Mouse (Mus musculus): ENCODE results near the gene Cdh13. TPM values are rescaled to one million over a fixed set of nuclear protein-coding genes. Genes with fewer than 3 reads are reported as not detected.

Gene Cdh13
- polyA plus RNA-seq, 1 experiment from 2014 or later: 5.6 TPM

- H3K4me1 ChIP-seq (replicated peaks; ENCODE audit: control insufficient read depth, insufficient read depth, low read length): no peaks in the 10 kb centered on the region
- no peak for TF ChIP-seq CTCF (IDR thresholded peaks at IDR 0.05; ENCODE audit: low read depth)
- H3K4me3 ChIP-seq (ENCODE audit: low read depth, low read length): no peak overlapping the region
- H3K27ac ChIP-seq (ENCODE audit: low read depth, low read length): no peak overlapping the region
- H3K36me3 ChIP-seq (ENCODE audit: control insufficient read depth, insufficient read depth): no peaks in the 10 kb centered on the region
- no peaks in the 10 kb centered on the region for H3K27me3 ChIP-seq (replicated peaks; ENCODE audit: control insufficient read depth, insufficient read depth, low read length)
- ATAC-seq: no peak
- 75% methylated on average over 4 of the region's 4 CpGs for WGBS
- H3K4me2 ChIP-seq (replicated peaks; ENCODE audit: low read depth): no peak overlapping the region
- H3K9ac ChIP-seq (ENCODE audit: low read depth, low read length): no peak overlapping the region
- no peaks in the 10 kb centered on the region for H3K9me3 ChIP-seq (ENCODE audit: control insufficient read depth)
These were observed 543.2 kb downstream of the Cdh13 start for GRCm38 (mm10) chr8:118826761-118827160.

- no peak for TF ChIP-seq CTCF (IDR thresholded peaks at IDR 0.05; ENCODE audit: low read depth)
- Histone ChIP-seq H3K36me3 (ENCODE audit: control insufficient read depth, insufficient read depth) (no peaks in the 10 kb centered on the region), H3K9me3 (ENCODE audit: control insufficient read depth) (no peaks in the 10 kb centered on the region), H3K9ac (ENCODE audit: low read depth, low read length) (no peak overlapping the region), H3K27ac (ENCODE audit: low read depth, low read length) (no peak overlapping the region), H3K4me1 (replicated peaks; ENCODE audit: control insufficient read depth, insufficient read depth, low read length) (no peaks in the 10 kb centered on the region), H3K4me3 (ENCODE audit: low read depth, low read length) (no peak overlapping the region), H3K27me3 (replicated peaks; ENCODE audit: control insufficient read depth, insufficient read depth, low read length) (no peaks in the 10 kb centered on the region), H3K4me2 (replicated peaks; ENCODE audit: low read depth) (no peak overlapping the region)
- no peak for ATAC-seq
- 94% methylated on average over 6 of the region's 6 CpGs for WGBS
These were observed 544.2 kb downstream of the Cdh13 start for GRCm38 (mm10) chr8:118827726-118828125.

- 58% methylated on average over 5 of the region's 5 CpGs for WGBS
- Histone ChIP-seq H3K4me1 (replicated peaks; ENCODE audit: control insufficient read depth, insufficient read depth, low read length) (no peaks in the 10 kb centered on the region), H3K9me3 (ENCODE audit: control insufficient read depth) (no peaks in the 10 kb centered on the region), H3K4me2 (replicated peaks; ENCODE audit: low read depth) (no peak overlapping the region), H3K36me3 (ENCODE audit: control insufficient read depth, insufficient read depth) (no peaks in the 10 kb centered on the region), H3K4me3 (ENCODE audit: low read depth, low read length) (no peak overlapping the region), H3K27me3 (replicated peaks; ENCODE audit: control insufficient read depth, insufficient read depth, low read length) (no peaks in the 10 kb centered on the region), H3K9ac (ENCODE audit: low read depth, low read length) (no peak overlapping the region), H3K27ac (ENCODE audit: low read depth, low read length) (no peak overlapping the region)
- ATAC-seq: no peak
- TF ChIP-seq CTCF (IDR thresholded peaks at IDR 0.05; ENCODE audit: low read depth): no peak
These were observed 546.8 kb downstream of the Cdh13 start for GRCm38 (mm10) chr8:118830291-118830690.

GRCm38 (mm10) chr8:118831026-118831425 lies 547.5 kb downstream of the Cdh13 start:
- H3K9ac ChIP-seq (ENCODE audit: low read depth, low read length): no peak overlapping the region
- no peaks in the 10 kb centered on the region for H3K36me3 ChIP-seq (ENCODE audit: control insufficient read depth, insufficient read depth)
- no peak for TF ChIP-seq CTCF (IDR thresholded peaks at IDR 0.05; ENCODE audit: low read depth)
- H3K9me3 ChIP-seq (ENCODE audit: control insufficient read depth): no peaks in the 10 kb centered on the region
- no peak for ATAC-seq
- H3K4me2 ChIP-seq (replicated peaks; ENCODE audit: low read depth): no peak overlapping the region
- WGBS: 86% methylated on average over 10 of the region's 10 CpGs
- H3K27me3 ChIP-seq (replicated peaks; ENCODE audit: control insufficient read depth, insufficient read depth, low read length): no peaks in the 10 kb centered on the region
- no peak overlapping the region for H3K4me3 ChIP-seq (ENCODE audit: low read depth, low read length)
- no peaks in the 10 kb centered on the region for H3K4me1 ChIP-seq (replicated peaks; ENCODE audit: control insufficient read depth, insufficient read depth, low read length)
- H3K27ac ChIP-seq (ENCODE audit: low read depth, low read length): no peak overlapping the region

GRCm38 (mm10) chr8:118838801-118839200 lies 555.3 kb downstream of the Cdh13 start:
- Histone ChIP-seq H3K4me2 (replicated peaks; ENCODE audit: low read depth) (no peak overlapping the region), H3K4me1 (replicated peaks; ENCODE audit: control insufficient read depth, insufficient read depth, low read length) (no peaks in the 10 kb centered on the region), H3K4me3 (ENCODE audit: low read depth, low read length) (no peak overlapping the region), H3K27me3 (replicated peaks; ENCODE audit: control insufficient read depth, insufficient read depth, low read length) (no peaks in the 10 kb centered on the region), H3K36me3 (ENCODE audit: control insufficient read depth, insufficient read depth) (no peaks in the 10 kb centered on the region), H3K9me3 (ENCODE audit: control insufficient read depth) (no peaks in the 10 kb centered on the region), H3K27ac (ENCODE audit: low read depth, low read length) (no peak overlapping the region), H3K9ac (ENCODE audit: low read depth, low read length) (no peak overlapping the region)
- 71% methylated on average over 2 of the region's 2 CpGs for WGBS
- TF ChIP-seq CTCF (IDR thresholded peaks at IDR 0.05; ENCODE audit: low read depth): no peak
- no peak for ATAC-seq

GRCm38 (mm10) chr8:118845690-118846089 lies 562.2 kb downstream of the Cdh13 start:
- H3K36me3 ChIP-seq (ENCODE audit: control insufficient read depth, insufficient read depth): no peaks in the 10 kb centered on the region
- no peak overlapping the region for H3K27ac ChIP-seq (ENCODE audit: low read depth, low read length)
- no peaks in the 10 kb centered on the region for H3K9me3 ChIP-seq (ENCODE audit: control insufficient read depth)
- H3K4me2 ChIP-seq (replicated peaks; ENCODE audit: low read depth): no peak overlapping the region
- no peak overlapping the region for H3K4me3 ChIP-seq (ENCODE audit: low read depth, low read length)
- H3K4me1 ChIP-seq (replicated peaks; ENCODE audit: control insufficient read depth, insufficient read depth, low read length): no peaks in the 10 kb centered on the region
- no peak for ATAC-seq
- no peaks in the 10 kb centered on the region for H3K27me3 ChIP-seq (replicated peaks; ENCODE audit: control insufficient read depth, insufficient read depth, low read length)
- no peak for TF ChIP-seq CTCF (IDR thresholded peaks at IDR 0.05; ENCODE audit: low read depth)
- H3K9ac ChIP-seq (ENCODE audit: low read depth, low read length): no peak overlapping the region

GRCm38 (mm10) chr8:118848021-118848420 lies 564.5 kb downstream of the Cdh13 start:
- Histone ChIP-seq H3K4me1 (replicated peaks; ENCODE audit: control insufficient read depth, insufficient read depth, low read length) (no peaks in the 10 kb centered on the region), H3K9me3 (ENCODE audit: control insufficient read depth) (no peaks in the 10 kb centered on the region), H3K36me3 (ENCODE audit: control insufficient read depth, insufficient read depth) (no peaks in the 10 kb centered on the region), H3K27ac (ENCODE audit: low read depth, low read length) (no peak overlapping the region), H3K9ac (ENCODE audit: low read depth, low read length) (no peak overlapping the region), H3K4me3 (ENCODE audit: low read depth, low read length) (no peak overlapping the region), H3K4me2 (replicated peaks; ENCODE audit: low read depth) (no peak overlapping the region), H3K27me3 (replicated peaks; ENCODE audit: control insufficient read depth, insufficient read depth, low read length) (no peaks in the 10 kb centered on the region)
- WGBS: 60% methylated on average over 5 of the region's 5 CpGs
- ATAC-seq: no peak
- no peak for TF ChIP-seq CTCF (IDR thresholded peaks at IDR 0.05; ENCODE audit: low read depth)
